Mouse (Mus musculus): Measurements from ENCODE around the gene Gm8978.
"Not testable (repeated sequence)": the region's sequence is repeated elsewhere in the genome, so short reads cannot be mapped to it uniquely, and the experiment has no call there.

Gm8978 gene

DNA sequence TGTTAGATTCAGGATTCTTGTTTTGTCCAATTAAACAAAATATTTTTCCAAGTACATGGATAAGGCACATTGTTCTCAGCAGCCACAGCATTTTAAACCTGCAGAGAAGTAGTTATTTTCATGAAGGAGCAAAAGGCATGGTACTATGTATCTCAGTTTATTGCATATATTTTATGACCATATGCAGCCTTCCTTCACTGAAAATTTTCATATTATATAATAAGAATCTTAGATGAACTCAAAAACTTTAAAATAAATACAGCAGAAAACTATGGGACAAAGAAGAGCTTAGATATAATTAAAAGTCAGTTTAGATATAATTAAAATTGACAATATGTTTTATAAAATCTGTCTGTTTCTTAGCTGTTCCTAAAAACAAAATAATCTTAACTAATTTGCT, at the start of gene Gm8978:
Gene Gm8978, minus strand, starts transcription at position 101 of the 400 bp plus-strand sequence.
- in situ Hi-C loops (cut with MboI; ENCODE audit: unreplicated experiment in 2 of 2): not testable (repeated sequence)

DNA sequence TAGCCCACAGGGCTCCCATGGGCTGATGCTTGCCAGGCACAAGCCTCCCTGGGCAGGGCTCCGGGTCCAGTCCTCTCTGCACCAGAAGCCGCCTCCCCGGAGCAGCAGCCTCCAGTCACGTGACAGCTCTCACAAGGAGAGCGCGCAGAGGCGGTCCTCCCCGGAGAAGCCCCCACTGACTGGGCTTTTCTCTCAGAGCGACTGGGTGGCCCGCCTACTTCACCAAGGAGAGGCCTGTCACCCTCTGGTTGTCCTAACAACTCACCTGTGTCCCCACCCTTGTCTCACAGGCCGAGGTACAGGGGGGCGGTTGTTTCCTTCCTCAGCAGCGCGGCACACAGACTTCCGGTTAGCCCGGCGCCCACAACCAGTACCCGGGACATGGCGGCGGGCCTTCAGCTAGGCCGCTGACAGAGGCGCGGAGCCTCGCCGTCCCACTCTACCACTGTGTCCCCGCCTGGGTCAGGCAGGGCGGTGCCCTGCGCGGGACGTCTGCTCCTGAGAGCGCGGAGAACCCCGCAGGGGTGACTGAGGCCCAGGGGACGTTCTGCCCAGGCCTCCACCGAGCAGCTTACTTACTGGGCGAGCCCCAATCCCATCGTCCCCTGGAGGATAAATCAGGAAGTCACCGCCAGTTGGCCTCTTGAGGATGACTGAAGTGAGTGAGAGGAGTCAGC, 35.3 kb downstream of the Gm8978 start:
- in situ Hi-C loops (cut with MboI; ENCODE audit: unreplicated experiment in 2 of 2): not testable (repeated sequence)

DNA sequence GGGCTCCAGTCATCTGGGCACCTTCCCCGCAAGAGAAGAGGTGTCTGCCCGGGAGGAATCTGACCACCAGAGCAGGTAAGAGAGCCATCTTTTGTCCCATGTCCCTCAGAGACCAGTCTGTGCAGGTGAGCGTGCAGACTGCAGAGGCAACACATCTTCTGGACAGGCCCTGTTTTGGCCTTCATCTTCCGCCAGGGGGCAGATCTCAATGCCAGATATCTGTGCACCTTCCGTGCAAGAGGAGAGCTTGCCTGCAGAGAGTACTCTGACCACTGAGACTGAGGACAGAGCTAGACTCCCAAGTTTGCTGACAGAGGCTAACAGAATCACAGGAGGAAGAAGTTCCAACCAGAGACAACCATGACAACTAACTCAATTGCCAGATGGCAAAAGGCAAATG, 56.5 kb downstream of the Gm8978 start:
- in situ Hi-C loops (cut with MboI; ENCODE audit: unreplicated experiment in 2 of 2): not testable (repeated sequence)

Measured in v-Abl transformed pro-B cells (cell line).